12 mouse cellular contexts compared by ENCODE assay signal in the genomic region with DNA sequence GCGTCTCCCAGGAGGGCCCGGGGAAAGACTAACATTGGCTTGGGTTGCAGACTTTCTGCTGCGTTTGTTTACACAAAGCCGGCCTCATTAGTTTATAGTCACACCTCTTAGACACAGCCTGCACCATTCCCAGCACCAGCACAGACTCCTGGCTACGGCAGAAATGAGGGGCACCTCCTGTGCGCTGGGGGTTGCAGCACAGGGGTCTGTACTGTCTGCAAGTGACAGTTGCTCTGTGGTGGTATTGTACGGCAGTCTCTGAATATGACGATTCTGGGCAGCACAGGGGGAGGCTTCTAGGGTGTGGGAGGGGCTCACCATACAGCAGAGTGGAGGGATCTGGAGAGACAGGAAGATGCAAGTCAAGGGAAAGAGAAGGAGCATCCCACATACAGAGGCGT.
DNase-seq lines count a peak whose midpoint lies in the region; ATAC-seq and TF ChIP-seq lines count a peak whose summit lies in the region.
"Had no signal": no experiment of that assay in that cellular context is flagged by ENCODE, and none has a peak within 500 bp of the region (broad histone marks: within the 10 kb centered on the region; RNA-seq: fewer than 3 reads in every experiment).

No protein-coding gene starts in this region.

- H3K27me3 ChIP-seq in hindbrain, embryonic 15.5 days: no peaks in the 10 kb centered on the region
- H3K27me3 ChIP-seq in hindbrain, embryonic 11.5 days (ENCODE audit: control insufficient read depth, insufficient read depth, low read length): no peaks in the 10 kb centered on the region
- no peaks in the 10 kb centered on the region for H3K27me3 ChIP-seq in midbrain, embryonic 13.5 days
- no peaks in the 10 kb centered on the region for H3K27me3 ChIP-seq in midbrain, postnatal 0 days (ENCODE audit: insufficient read depth, low read length)

- no peaks in the 10 kb centered on the region for H3K9me3 ChIP-seq in hindbrain, embryonic 15.5 days
- H3K9me3 ChIP-seq in hindbrain, embryonic 11.5 days (ENCODE audit: control insufficient read depth, low read length): no peaks in the 10 kb centered on the region
- H3K9me3 ChIP-seq in midbrain, embryonic 13.5 days: no peaks in the 10 kb centered on the region
- no peaks in the 10 kb centered on the region for H3K9me3 ChIP-seq in midbrain, postnatal 0 days (ENCODE audit: low read length)

- DNase-seq in adrenal gland, postnatal 25 days: peak; percentile 8
- DNase-seq in adrenal gland, adult (ENCODE audit: inconsistent age in 2 of 2, low spot score in 1 of 2): no peak
- no peak for DNase-seq in hindbrain, embryonic 11.5 days (ENCODE audit: low spot score)
- DNase-seq in midbrain, postnatal 0 days (ENCODE audit: low spot score): no peak
- DNase-seq in yolk sac, embryonic 10.5 days (ENCODE audit: low spot score): peak; percentile 15
- no peak for DNase-seq in retina, embryonic 14.5 days (ENCODE audit: low spot score)
- DNase-seq: heart, postnatal 10 days; thymus, adult 18-20 months had no signal

- H3K36me3 ChIP-seq in hindbrain, embryonic 15.5 days: no peaks in the 10 kb centered on the region
- no peaks in the 10 kb centered on the region for H3K36me3 ChIP-seq in hindbrain, embryonic 11.5 days (ENCODE audit: control insufficient read depth, insufficient read depth, low read length)
- H3K36me3 ChIP-seq in midbrain, embryonic 13.5 days: no peaks in the 10 kb centered on the region
- H3K36me3 ChIP-seq in midbrain, postnatal 0 days (ENCODE audit: insufficient read depth, low read length): no peaks in the 10 kb centered on the region
- H3K36me3 ChIP-seq: G1E had no signal

- 47% methylated on average over 9 of the region's 9 CpGs for WGBS in hindbrain, embryonic 15.5 days
- 61% methylated on average over 9 of the region's 9 CpGs for WGBS in hindbrain, embryonic 11.5 days
- WGBS in midbrain, embryonic 13.5 days: 65% methylated on average over 9 of the region's 9 CpGs
- 54% methylated on average over 9 of the region's 9 CpGs for WGBS in midbrain, postnatal 0 days

- ATAC-seq in hindbrain, embryonic 15.5 days (ENCODE audit: low FRiP score, low read depth): no peak
- ATAC-seq in hindbrain, embryonic 11.5 days (ENCODE audit: low FRiP score): no peak
- ATAC-seq in midbrain, embryonic 13.5 days: peak; percentile 56; the same call in 1 of the 2 replicates
- ATAC-seq in midbrain, postnatal 0 days (ENCODE audit: low FRiP score): no peak

- peak overlapping the region; percentile 23; the same call in 1 of the 2 replicates for H3K4me2 ChIP-seq in hindbrain, embryonic 15.5 days
- H3K4me2 ChIP-seq in hindbrain, embryonic 11.5 days (replicated peaks; ENCODE audit: low read depth, low read length): no peak overlapping the region
- H3K4me2 ChIP-seq in midbrain, embryonic 13.5 days (replicated peaks): no peak overlapping the region
- H3K4me2 ChIP-seq in midbrain, postnatal 0 days (ENCODE audit: low read depth, low read length, poor library complexity, severe bottlenecking): no peak overlapping the region

- no peak for TF ChIP-seq CTCF in midbrain, postnatal 0 days (IDR thresholded peaks at IDR 0.05)

- H3K9ac ChIP-seq in hindbrain, embryonic 15.5 days: no peak overlapping the region
- H3K9ac ChIP-seq in hindbrain, embryonic 11.5 days (ENCODE audit: low read depth, low read length): no peak overlapping the region
- H3K9ac ChIP-seq in midbrain, embryonic 13.5 days (replicated peaks): no peak overlapping the region
- H3K9ac ChIP-seq in midbrain, postnatal 0 days (replicated peaks; ENCODE audit: low read length, poor library complexity, severe bottlenecking): no peak overlapping the region

- H3K27ac ChIP-seq in hindbrain, embryonic 15.5 days (replicated peaks): no peak overlapping the region
- no peak overlapping the region for H3K27ac ChIP-seq in hindbrain, embryonic 11.5 days (ENCODE audit: low read depth, low read length)
- no peak overlapping the region for H3K27ac ChIP-seq in midbrain, embryonic 13.5 days
- H3K27ac ChIP-seq in midbrain, postnatal 0 days (ENCODE audit: low read depth, low read length): no peak overlapping the region
- H3K27ac ChIP-seq: layer of hippocampus, adult 2 months had no signal

- no peak overlapping the region for H3K4me3 ChIP-seq in hindbrain, embryonic 15.5 days
- H3K4me3 ChIP-seq in hindbrain, embryonic 11.5 days (ENCODE audit: low read depth, low read length): no peak overlapping the region
- no peak overlapping the region for H3K4me3 ChIP-seq in midbrain, embryonic 13.5 days (replicated peaks)
- no peak overlapping the region for H3K4me3 ChIP-seq in midbrain, postnatal 0 days (ENCODE audit: low read depth, low read length)
- H3K4me3 ChIP-seq: layer of hippocampus, adult 2 months had no signal

- peaks cover 7% of the 10 kb centered on the region; the same call in 1 of the 2 replicates for H3K4me1 ChIP-seq in hindbrain, embryonic 15.5 days (replicated peaks)
- no peaks in the 10 kb centered on the region for H3K4me1 ChIP-seq in hindbrain, embryonic 11.5 days (replicated peaks; ENCODE audit: control insufficient read depth, insufficient read depth, low read length)
- H3K4me1 ChIP-seq in midbrain, embryonic 13.5 days (replicated peaks): peaks cover 8% of the 10 kb centered on the region; the same call in 1 of the 2 replicates
- H3K4me1 ChIP-seq in midbrain, postnatal 0 days (ENCODE audit: insufficient read depth, low read length): no peaks in the 10 kb centered on the region

Comparison
In these comparisons a context has a peak if more than half of its experiments do, and no peak if none do; other contexts are left out.
1. DNase-seq: peak in adrenal gland, postnatal 25 days (single experiment) and yolk sac, embryonic 10.5 days (single experiment); none in adrenal gland, adult (0 of 2), hindbrain, embryonic 11.5 days (single experiment), midbrain, postnatal 0 days (single experiment) and retina, embryonic 14.5 days (single experiment).